Mouse (Mus musculus) adipocyte (in vitro differentiated cells): Measurements from ENCODE around the gene Olfr1018.

Source experiments
- DNase-seq: peaks from one replicate; pipeline ENCODE4 v3.0.0-alpha.2; 2016; ENCODE audit warnings: low spot score

The Olfr1018 gene

DNA sequence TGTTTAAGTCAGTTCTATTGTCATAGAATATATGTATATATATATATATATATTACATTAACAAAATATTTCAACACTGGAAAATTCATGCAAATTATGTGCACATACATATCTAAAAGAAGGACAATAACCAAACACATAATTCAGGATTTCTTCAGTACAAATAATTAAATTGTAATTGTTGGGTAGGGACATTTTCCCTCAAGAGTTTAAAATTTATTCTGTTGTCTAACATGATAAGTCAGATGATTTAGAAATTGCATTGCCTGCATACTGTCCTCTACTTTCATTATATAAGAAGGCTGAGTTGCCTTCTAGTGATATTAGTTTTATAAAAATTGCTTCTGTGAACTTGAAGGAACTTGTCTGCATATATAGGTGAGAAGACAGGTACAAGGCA lies at the start of gene Olfr1018:
TSS of gene Olfr1018 (plus strand) at position 301 of the 400 bp plus-strand sequence.
- DNase-seq = no peak

GRCm38 (mm10) chr2:85772413-85772812 lies 45.9 kb upstream of the Olfr1018 start, which contains the start of gene Olfr1014:
Gene Olfr1014 (plus strand): TSS chr2:85772713.
- no peak for DNase-seq

- no peak for DNase-seq
These were observed 36.6 kb upstream of the Olfr1018 start, which contains the start of gene Olfr1015 for GRCm38 (mm10) chr2:85781717-85782116. Gene Olfr1015 (plus strand): TSS chr2:85782017.

DNA sequence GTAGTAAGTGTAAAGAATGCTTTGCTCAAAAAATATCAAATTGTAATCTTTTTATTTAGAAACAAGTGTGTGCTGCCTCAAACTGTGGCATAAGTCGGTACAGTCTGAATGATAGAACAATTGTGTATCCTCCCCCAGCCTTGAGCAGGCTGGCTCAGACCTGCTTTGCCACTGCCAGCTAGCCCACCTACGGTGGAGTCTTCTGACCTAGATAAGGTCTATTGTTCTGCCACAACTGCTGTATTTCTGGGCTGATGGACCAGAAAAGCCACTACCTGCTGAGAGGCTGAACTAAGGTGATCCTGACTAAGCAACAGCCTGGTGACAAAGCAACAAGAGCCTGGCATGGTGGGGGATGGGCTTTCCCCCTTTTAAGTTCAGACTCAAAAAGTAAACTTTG lies 25.9 kb upstream of the Olfr1018 start:
- DNase-seq = no peak

DNA sequence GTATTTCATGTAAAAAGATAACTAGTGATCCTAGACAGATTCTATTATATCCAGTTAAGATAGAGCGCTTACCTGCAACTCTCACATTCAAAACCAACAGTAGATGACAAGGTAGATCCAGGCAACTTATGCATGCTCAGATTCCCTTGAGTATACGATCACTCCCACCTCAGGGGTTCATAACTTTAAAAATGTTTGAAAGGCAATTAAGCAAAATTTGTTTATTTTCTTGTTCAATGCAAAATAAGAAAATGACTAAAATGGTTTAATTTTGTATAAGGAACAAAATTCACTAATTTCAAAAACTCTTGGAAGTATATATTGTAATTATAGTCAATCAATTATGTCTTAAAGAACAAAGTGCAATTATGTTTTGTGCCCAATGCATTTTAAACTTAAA lies 15.8 kb upstream of the Olfr1018 start, which contains the start of gene Olfr1016:
TSS of gene Olfr1016 (minus strand) at position 101 of the 400 bp plus-strand sequence.
- DNase-seq = no peak

DNA sequence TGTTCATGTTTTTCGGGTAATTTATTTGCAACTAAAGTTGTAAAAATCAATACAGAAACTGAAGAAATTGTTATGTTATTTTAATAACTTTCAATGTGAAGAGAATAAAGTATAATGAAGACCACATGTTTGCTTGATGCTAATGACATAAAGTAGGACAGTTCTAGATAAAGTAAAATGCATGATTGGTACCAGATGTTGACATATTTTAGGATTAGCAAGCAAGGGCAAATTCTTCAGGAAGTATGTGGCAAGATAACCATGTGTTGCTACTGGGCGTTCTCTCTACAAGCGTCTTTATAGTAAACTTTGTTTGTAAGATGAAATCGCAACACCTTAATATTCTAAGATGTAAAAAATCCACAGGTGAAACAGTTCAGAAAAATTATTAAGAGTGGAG lies 13.8 kb upstream of the Olfr1018 start:
- DNase-seq = no peak

DNA sequence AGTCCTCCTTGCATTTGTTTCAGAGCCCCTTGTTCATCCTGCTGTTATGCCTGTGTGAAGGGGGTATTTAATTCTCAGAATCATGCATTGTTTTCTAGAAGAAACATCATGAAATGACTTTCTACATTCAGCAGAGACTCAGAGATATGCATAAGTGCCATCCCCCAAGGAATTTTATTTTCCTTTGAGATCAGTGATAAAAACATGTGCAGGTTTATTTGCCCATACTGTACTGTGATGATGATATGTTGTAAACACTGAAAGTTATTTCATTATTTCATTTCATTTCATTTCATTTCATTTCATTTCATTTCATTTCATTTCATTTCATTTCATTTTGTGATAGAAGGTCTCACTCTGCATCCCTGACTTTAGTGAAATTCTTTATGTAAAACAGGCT lies 27.1 kb downstream of the Olfr1018 start, which contains the start of gene Olfr1019:
TSS of gene Olfr1019 (minus strand) at position 101 of the 400 bp plus-strand sequence.
- DNase-seq = no peak

DNA sequence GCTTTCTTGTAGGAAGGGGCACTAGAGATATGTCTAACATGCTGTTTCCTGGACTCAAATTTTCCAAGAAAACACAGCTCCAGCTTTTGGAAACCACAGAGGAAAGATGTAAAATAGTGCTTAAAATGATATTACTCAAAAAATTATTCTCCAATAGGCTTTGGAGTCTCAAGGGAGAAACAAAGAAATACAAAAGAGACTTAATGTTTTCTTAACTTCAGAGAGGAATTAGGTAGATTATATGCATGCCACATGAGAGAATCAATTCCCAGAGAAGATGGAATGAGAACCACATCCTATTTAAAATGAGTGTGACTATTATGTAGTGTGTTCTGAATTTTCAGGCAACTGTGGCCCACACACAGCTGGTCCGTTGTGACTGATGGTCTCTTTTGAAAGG lies 28.5 kb downstream of the Olfr1018 start, which contains the start of gene Olfr1020:
TSS of gene Olfr1020 (plus strand) at position 301 of the 400 bp plus-strand sequence.
- no peak for DNase-seq

GRCm38 (mm10) chr2:85868294-85868693 lies 50.0 kb downstream of the Olfr1018 start, which contains the start of gene Olfr1022:
Gene Olfr1022 (plus strand): TSS chr2:85868594.
- DNase-seq = no peak
